Mouse (Mus musculus): ENCODE data around the gene Tecpr1.

Gene Tecpr1

DNA sequence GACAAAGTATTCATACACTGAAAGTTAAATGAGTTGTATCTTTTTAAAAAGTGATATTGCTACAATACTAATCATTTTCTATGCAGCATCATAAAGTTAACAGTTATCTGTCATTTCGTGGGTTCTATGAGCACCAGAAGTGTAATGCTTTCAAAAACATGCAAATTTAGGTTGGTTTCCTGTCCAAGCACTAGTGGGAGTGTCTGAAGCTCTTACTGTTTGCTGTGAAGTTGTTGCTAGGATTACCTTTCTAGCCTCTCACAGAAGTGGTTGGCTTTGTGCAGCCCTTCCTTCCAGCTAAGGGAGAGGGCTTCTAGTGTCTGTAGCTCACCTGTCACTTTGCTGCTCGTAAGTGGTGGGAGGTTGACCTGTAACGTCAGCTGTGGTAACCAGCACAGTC is 57.7 kb downstream of the Tecpr1 start:
- DNase-seq (ENCODE audit: low spot score), result no peak

DNA sequence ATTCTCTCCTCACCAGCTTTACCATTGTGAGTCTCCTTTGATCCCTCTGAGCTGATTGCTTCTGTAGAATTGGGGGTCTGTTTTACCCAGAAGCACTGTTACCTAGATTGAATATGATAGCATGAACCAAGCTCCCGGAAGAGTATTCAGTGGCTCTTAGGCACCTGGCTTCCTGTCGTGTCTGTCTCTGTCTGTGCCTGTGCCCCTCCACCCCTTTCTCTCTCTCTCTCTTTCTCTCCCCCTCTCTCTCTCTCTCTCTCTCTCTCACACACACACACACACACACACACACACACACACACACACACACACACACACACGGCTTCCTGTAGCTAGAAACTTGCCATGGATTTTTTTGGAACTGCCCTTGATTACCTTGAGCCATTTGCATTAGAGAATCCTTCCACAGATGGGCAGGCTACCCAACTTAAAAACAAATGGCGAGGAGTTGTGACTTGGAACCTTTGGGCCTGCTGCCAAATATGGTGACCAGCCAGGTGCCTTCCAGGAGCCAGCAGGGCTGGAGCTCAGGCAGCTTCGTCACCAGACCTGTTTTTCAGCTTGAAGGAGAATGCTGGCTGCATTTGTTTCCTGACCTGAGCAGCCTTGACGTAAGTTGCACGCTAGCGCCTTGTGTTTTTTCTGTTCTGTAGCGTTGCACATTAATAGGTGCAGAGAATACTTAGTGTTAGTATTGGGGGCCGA is 60.5 kb downstream of the Tecpr1 start:
- no peak for DNase-seq (ENCODE audit: low spot score)

DNA sequence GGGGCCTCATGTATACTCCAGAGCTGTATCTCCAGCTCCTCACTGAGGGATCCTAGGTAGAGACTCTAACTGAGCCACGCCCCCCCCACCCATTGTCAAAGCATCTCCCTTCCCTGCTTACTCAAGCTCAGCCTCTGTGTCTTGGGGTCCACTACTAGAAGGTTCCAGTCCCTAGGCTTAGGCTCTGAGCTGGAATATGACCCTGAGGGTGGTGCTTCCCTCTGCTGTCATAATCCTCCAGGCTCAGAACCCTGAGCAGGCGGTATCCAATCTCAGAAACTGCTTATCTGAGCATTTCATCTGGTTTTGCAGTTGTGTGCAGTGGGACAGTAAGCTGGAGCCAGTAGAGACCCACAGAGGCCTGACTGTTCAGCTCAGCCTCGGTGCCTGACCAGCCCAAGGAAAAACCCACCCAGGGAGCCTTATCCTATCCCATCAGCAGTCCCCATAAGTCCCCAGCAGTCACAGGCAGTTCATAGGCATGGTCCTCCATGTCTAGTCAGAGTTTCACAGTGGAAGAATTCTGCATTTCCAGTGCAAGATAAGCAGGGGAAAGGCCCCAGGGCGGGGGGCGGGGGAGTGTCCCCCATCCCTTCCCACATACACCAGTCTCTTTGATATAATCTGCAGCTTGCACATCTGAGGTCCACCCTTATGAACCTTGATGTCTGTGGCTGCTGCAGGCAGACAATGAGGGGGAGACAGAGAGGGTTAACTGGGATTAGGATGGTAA is 61.2 kb downstream of the Tecpr1 start:
- no peak for DNase-seq (ENCODE audit: low spot score)

- no peak for DNase-seq (ENCODE audit: low spot score)
These were observed 64.3 kb downstream of the Tecpr1 start for GRCm38 (mm10) chr5:144159137-144159536.

- DNase-seq (ENCODE audit: low spot score), result no peak
These were observed 64.8 kb downstream of the Tecpr1 start for GRCm38 (mm10) chr5:144158604-144159003.

DNA sequence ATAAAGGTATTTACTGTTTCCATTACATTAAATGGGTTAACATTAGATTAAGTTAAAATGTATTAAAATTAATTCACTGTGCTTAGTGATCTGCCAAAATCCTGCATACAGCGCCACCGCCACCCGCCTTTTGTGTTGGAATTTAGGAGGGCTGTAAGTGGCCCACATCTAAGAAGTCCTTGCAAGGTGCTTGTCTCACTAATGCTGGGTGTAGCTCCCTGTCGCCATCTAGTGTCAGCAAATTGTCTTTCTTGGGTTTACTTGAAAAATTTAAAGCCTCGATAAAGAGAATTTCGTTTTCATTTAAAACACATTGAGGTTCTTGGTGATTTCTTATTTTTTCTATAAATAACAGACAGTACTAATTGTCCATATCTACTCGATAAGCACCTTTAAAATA is 68.9 kb downstream of the Tecpr1 start:
- no peak for DNase-seq (ENCODE audit: low spot score)

DNA sequence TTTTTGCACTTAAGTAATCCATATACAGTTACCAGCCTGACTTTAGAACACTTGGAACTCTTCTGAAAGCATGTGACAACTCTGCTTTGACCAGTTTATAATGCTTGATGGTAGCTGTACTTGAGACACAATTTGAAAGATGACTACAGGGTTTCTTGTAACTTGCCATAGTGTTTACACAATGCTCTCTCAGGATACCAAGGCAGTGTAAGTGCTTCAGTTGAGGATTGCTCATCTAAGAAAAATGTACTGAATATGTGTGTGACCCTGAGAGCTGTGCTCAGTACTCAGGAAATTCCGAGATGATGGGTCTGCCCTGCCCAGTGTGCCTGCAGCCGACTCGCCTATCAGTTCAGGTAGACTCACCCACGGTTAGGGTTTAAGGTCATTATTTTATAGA is 72.1 kb downstream of the Tecpr1 start:
- no peak for DNase-seq (ENCODE audit: low spot score)

DNA sequence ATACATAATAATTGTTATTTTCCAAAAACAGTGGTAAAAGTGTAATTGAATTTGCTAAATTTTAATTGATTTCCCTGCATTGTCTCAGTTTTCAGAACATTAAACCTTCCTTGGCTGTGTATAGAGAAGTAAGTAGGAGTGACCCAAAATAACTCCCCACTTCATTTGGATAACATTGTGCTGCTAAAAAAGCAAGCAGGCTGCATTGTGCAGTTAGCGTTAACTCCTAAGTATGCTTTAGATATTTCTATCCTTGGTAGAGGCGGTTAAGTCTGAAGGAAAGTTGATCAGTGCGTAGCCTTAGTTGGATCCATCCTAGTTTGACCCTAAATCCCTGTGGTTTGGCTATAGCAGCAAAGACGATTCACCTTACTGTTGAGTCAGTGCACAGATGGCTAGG is 73.9 kb downstream of the Tecpr1 start:
- no peak for DNase-seq (ENCODE audit: low spot score)

DNA sequence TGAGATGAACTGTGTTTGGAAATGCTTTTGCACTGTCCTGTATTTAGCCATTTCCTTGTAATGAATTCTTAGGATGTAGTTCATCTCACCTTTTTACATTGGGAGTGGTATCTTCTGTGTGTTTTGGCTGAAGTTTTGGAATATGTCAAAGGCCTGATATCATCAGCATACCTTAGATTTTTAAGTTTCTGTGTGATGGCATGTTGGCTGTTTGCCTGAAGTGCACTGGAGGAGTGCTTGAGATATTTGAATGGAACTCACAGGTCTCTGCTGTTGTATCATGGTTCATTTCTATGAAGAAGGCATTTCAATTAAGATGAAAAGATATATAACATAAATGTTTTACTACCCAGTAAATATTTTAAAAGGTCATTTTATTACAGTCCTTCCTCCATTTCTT is 76.5 kb downstream of the Tecpr1 start:
- DNase-seq (ENCODE audit: low spot score), result no peak

Measured in ovary, postnatal 10 days (tissue).